Mouse (Mus musculus) ZHBTc4 (cell line): ENCODE data around the gene Rab26.

ENCODE experiments used
- DNase-seq: peaks from one replicate; pipeline ENCODE4 v3.0.0-alpha.2; 2011; ENCODE audit warnings: low read depth, low spot score

Rab26 gene

GRCm38 (mm10) chr17:24548435-24548834, 14.4 kb upstream of the Rab26 start:
- DNase-seq: no peak

- no peak for DNase-seq
These were observed 12.2 kb upstream of the Rab26 start for GRCm38 (mm10) chr17:24546234-24546633.

- DNase-seq: no peak
These were observed 11.2 kb upstream of the Rab26 start for GRCm38 (mm10) chr17:24545247-24545646.

GRCm38 (mm10) chr17:24544613-24545012, 10.6 kb upstream of the Rab26 start:
- DNase-seq: peak; percentile 51

- DNase-seq: no peak
These were observed 6.4 kb upstream of the Rab26 start for GRCm38 (mm10) chr17:24540375-24540774.

- DNase-seq: peak; percentile 81
These were observed 4.9 kb upstream of the Rab26 start for GRCm38 (mm10) chr17:24538950-24539349.

GRCm38 (mm10) chr17:24537536-24537935, 3.5 kb upstream of the Rab26 start:
- DNase-seq: no peak

- DNase-seq: no peak
These were observed 1.3 kb upstream of the Rab26 start for GRCm38 (mm10) chr17:24535300-24535699.

GRCm38 (mm10) chr17:24533099-24533992, 664 bp downstream of the Rab26 start:
- DNase-seq: peak; percentile 99

GRCm38 (mm10) chr17:24532045-24532444, 2.0 kb downstream of the Rab26 start:
- no peak for DNase-seq

GRCm38 (mm10) chr17:24531064-24531463, 2.9 kb downstream of the Rab26 start:
- no peak for DNase-seq

GRCm38 (mm10) chr17:24530361-24531050, 3.5 kb downstream of the Rab26 start:
- peak; percentile 61 for DNase-seq

GRCm38 (mm10) chr17:24529883-24530282, 4.1 kb downstream of the Rab26 start:
- peak; percentile 72 for DNase-seq

- DNase-seq: peak; percentile 89
These were observed 5.0 kb downstream of the Rab26 start for GRCm38 (mm10) chr17:24529007-24529451.

- peak; percentile 32 for DNase-seq
These were observed 5.5 kb downstream of the Rab26 start for GRCm38 (mm10) chr17:24528560-24528918.

- peak; percentile 99 for DNase-seq
These were observed 6.1 kb downstream of the Rab26 start, which contains the start of gene Traf7 for GRCm38 (mm10) chr17:24527723-24528559. TSS of gene Traf7 (minus strand) at chr17:24527938.

GRCm38 (mm10) chr17:24527315-24527714, 6.7 kb downstream of the Rab26 start:
- no peak for DNase-seq

GRCm38 (mm10) chr17:24524734-24525133, 9.3 kb downstream of the Rab26 start:
- no peak for DNase-seq

GRCm38 (mm10) chr17:24520450-24520849, 13.6 kb downstream of the Rab26 start:
- no peak for DNase-seq

GRCm38 (mm10) chr17:24514270-24515257, 19.4 kb downstream of the Rab26 start:
- no peak for DNase-seq

GRCm38 (mm10) chr17:24513609-24514008, 20.4 kb downstream of the Rab26 start:
- DNase-seq: peak; percentile 67
